Mouse (Mus musculus): Measurements from ENCODE around the gene Zfp281. TPM values are rescaled to one million over a fixed set of nuclear protein-coding genes. Genes with fewer than 3 reads are reported as not detected.

Gene Zfp281
- total RNA-seq, 2 experiments from 2014 or later: 34.6 to 38.6 TPM

- DNase-seq (ENCODE audit: extremely low spot score in 1 of 2, low spot score in 2 of 2): no peak
- no peak overlapping the region for H3K27ac ChIP-seq
- intact Hi-C loops (cut with DNase I): no loop called here
- no peak for TF ChIP-seq CTCF (IDR thresholded peaks at IDR 0.05)
- H3K4me3 ChIP-seq: no peak overlapping the region
Observed at GRCm38 (mm10) chr1:136677847-136678325, 53.2 kb downstream of the Zfp281 start.

GRCm38 (mm10) chr1:136678836-136679235 lies 54.1 kb downstream of the Zfp281 start:
- DNase-seq (ENCODE audit: extremely low spot score in 1 of 2, low spot score in 2 of 2): no peak
- Histone ChIP-seq H3K27ac (no peak overlapping the region), H3K4me3 (no peak overlapping the region)
- intact Hi-C loops (cut with DNase I): no loop called here
- TF ChIP-seq CTCF (IDR thresholded peaks at IDR 0.05): no peak

Other genes with a start within 250 kb of the Zfp281 start
- gene Ddx59, start 209.6 kb upstream of the Zfp281 start, total RNA-seq (2021): 10 to 100 TPM in 1 of 2 experiments, 1 to 10 TPM in 1; 8.9 to 11.7 TPM
- gene Kif14, start 158.6 kb upstream of the Zfp281 start, total RNA-seq (2021): under 1 TPM; 0.14 to 0.23 TPM